Mouse (Mus musculus) brain, embryonic 18.5 days (tissue): ENCODE measurements around the gene Dpp4.

Experiments
- DNase-seq: peaks from one replicate; pipeline ENCODE4 v3.0.0-alpha.2; 2012; ENCODE audit warnings: low read depth, low spot score

Gene Dpp4

DNA sequence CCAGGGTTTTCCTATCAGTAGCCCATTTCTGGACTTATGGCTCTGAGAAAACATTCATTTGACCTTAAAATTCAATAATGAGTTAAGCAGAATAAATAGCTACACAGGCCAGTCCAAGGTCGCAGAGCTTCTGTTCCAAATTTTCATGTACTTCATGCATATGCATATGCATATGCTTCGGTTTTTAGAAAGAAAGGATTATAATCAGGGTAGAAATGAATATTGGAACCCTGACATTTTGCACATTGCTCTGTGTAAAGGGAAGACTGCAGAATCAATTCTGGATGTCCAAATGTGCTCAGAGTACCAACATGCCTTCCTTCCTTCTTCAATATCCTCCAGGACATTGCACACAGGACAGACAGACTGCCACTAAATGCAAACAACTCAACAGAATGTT is 104.6 kb downstream of the Dpp4 start:
- no peak for DNase-seq

DNA sequence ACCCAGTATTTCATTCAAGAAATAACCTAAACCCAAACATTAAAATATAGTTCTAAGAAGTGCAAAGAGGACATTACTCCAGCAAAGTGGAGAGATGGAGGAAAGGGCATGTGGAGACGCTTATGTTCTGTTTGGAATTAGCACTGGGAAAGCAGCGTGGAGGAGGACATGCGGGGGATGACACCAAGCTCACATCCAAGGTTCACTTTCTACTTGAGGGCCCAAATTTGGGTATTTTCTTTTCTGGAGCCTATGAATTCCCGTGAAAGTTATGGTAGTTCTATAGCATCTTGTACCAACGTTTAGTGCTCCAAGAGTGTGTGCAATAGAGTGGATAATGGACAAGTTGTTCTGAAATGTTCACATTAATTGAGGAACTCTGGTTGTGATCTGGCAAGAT is 105.1 kb downstream of the Dpp4 start:
- DNase-seq, result no peak

DNA sequence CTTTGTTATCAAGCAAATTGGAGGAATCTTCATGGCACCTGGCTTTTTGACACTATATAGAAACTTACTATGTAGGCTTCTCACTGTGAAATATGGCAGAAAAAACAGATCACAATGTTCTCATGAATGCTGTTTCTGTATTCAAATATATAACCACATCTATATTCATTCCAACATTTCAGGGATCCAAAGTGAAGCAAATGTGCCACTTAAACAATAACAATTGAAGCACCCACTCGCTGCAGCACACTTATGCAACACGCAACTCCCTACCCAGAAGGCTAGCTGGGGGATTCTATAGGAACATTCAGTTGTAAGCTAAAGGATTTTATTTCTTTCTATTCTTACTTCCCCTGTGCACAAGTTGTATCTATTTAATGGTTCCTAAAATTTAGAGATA is 110.3 kb downstream of the Dpp4 start:
- DNase-seq, result no peak

DNA sequence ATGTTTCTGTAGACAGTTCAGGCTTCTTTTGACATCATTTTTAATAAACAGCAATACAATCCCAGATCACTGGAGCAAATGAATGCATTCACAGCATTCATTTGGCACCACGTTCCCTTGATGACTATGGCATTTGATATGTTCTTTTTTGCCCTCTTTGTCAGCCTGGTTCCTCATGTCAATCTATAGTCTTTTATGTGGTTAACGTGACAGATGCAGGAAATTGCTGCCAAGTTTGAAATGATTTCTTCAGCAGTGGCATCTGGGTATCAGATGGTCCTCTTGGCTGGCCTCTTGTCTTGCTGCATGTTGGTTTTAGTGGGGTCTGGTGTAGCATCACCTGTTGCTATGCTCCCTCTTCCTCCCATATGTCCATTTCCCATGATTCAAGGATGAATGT is 118.2 kb downstream of the Dpp4 start:
- peak; percentile 56 for DNase-seq

DNA sequence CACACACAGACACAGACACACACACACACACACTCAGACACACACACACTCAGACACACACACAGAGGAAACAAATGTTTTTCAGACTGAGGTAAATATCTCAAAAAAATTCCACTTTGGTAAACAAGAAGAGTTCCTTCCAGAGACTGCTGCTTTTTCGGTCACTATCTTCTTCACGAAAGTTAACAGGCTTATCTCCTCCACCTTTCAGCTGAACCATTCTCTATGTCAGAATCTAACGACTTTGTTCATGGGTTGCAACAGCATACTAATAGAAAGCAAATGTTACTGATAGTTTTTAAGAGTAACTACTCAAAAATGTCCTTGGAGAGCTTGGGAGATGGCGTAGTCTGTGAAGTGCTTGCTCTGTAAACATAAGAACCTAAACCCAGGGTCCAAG is 124.5 kb downstream of the Dpp4 start:
- DNase-seq, result no peak

DNA sequence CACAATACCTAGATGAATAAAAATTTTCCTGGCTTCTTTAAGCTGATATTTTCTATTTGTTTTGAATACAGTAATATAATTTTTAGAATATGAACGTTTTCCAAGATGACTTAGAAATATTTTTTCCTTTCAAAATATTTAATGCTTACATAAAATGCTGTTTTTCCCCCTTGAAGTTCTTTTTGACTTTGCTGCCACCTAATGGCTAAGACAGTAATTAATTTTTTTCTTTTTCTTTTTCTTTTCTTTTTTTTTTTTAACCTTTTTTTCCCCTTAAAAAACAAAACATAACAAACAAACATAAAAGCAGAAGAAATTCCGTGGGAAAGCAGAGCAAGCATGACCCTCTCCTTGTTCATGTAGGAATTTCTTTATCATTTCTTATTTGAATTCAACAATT is 126.2 kb downstream of the Dpp4 start:
- DNase-seq, result no peak

DNA sequence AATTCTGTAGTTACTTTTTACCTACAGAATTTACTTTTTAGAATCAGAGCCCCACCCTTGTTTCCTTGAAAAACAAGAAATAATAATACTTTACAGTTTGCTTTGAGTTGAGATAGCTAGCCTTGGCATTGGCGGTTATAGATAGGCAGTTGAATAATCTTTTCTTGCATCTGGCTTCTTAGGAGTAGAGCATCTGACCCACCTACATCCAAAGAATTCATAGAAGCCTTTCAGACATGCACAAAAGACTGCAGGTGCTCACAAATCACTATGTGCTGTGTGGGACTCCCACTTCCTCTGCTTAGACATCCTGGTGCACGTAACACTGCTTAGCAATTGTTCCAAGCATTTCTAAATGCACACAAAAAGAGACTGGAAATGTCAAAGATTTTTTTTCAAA is 127.0 kb downstream of the Dpp4 start:
- no peak for DNase-seq
